Comparison of ENCODE assay signal across 27 mouse cellular contexts in the genomic region with DNA sequence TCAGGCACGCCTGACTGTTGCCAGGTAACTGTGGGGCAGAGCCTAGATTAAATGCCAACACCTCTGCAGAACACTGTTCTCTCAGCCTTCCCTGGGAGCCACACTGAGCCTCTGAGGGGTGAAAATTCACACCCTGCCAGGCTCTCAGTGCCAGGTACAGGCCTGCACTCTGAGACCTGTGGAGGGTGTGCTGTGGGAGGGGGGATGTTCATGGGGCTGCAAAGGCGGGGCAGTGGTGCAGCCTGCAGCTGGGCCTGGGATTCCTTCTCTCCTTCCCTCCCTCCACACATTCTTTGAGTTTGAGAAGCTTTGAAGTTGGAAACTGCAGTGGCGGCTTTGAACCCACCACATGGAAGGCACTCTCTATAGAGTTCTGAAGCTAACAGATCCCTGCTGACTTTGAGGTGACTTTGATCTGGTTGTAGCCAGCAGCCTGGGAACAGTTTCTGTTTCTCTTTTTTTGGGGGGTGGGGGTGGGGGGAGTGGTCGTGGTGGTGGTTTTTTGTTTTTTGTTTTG. TPM values are rescaled to one million over a fixed set of nuclear protein-coding genes. Genes with fewer than 3 reads are reported as not detected.
DNase-seq lines count a peak whose midpoint lies in the region; ATAC-seq and TF ChIP-seq lines count a peak whose summit lies in the region.
"Had no signal": no experiment of that assay in that cellular context is flagged by ENCODE, and none has a peak within 500 bp of the region (broad histone marks: within the 10 kb centered on the region; RNA-seq: fewer than 3 reads in every experiment).

No protein-coding gene starts in this region.

- TF ChIP-seq CTCF in intestine, postnatal 0 days (IDR thresholded peaks at IDR 0.05; ENCODE audit: low read depth) = no peak

- no peaks in the 10 kb centered on the region for H3K27me3 ChIP-seq in intestine, embryonic 15.5 days (replicated peaks)
- H3K27me3 ChIP-seq in intestine, postnatal 0 days (replicated peaks; ENCODE audit: control insufficient read depth, insufficient read depth, low read length) = no peaks in the 10 kb centered on the region
- H3K27me3 ChIP-seq in liver, embryonic 13.5 days = no peaks in the 10 kb centered on the region
- H3K27me3 ChIP-seq: embryonic facial prominence, embryonic 15.5 days had no signal

- H3K27ac ChIP-seq in intestine, embryonic 15.5 days = peak overlapping the region; percentile 22; the same call in 1 of the 2 replicates
- no peak overlapping the region for H3K27ac ChIP-seq in intestine, postnatal 0 days (ENCODE audit: low read depth, low read length)
- peak overlapping the region; percentile 81 for H3K27ac ChIP-seq in liver, embryonic 13.5 days
- H3K27ac ChIP-seq: embryonic facial prominence, embryonic 15.5 days; hindbrain, embryonic 15.5 days; kidney, postnatal 0 days had no signal

- H3K4me1 ChIP-seq in intestine, embryonic 15.5 days (replicated peaks) = peaks cover 33% of the 10 kb centered on the region
- H3K4me1 ChIP-seq in intestine, postnatal 0 days (replicated peaks; ENCODE audit: control insufficient read depth, insufficient read depth, low read length) = 0 out of 2 replicates have a peak, but pooled peaks cover 3% of the 10 kb centered on the region
- peaks cover 92% of the 10 kb centered on the region for H3K4me1 ChIP-seq in liver, embryonic 13.5 days (replicated peaks)
- H3K4me1 ChIP-seq: hindbrain, embryonic 15.5 days had no signal

- no peak overlapping the region for H3K4me3 ChIP-seq in intestine, embryonic 15.5 days (replicated peaks)
- H3K4me3 ChIP-seq in intestine, postnatal 0 days (ENCODE audit: low read depth, low read length) = no peak overlapping the region
- no peak overlapping the region for H3K4me3 ChIP-seq in liver, embryonic 13.5 days (replicated peaks)
- H3K4me3 ChIP-seq: embryonic facial prominence, embryonic 15.5 days; gastrocnemius, adult 2 months; hindbrain, embryonic 15.5 days had no signal

- H3K4me2 ChIP-seq in intestine, embryonic 15.5 days (replicated peaks) = no peak overlapping the region
- H3K4me2 ChIP-seq in intestine, postnatal 0 days (replicated peaks; ENCODE audit: low read depth) = no peak overlapping the region
- H3K4me2 ChIP-seq in liver, embryonic 13.5 days = no peak overlapping the region
- H3K4me2 ChIP-seq: embryonic facial prominence, embryonic 15.5 days; heart, embryonic 11.5 days; hindbrain, embryonic 15.5 days had no signal

- H3K36me3 ChIP-seq in intestine, embryonic 15.5 days = no peaks in the 10 kb centered on the region
- no peaks in the 10 kb centered on the region for H3K36me3 ChIP-seq in intestine, postnatal 0 days (ENCODE audit: control insufficient read depth, insufficient read depth)
- peaks cover 17% of the 10 kb centered on the region for H3K36me3 ChIP-seq in liver, embryonic 13.5 days
- H3K36me3 ChIP-seq: embryonic facial prominence, embryonic 15.5 days; hindbrain, embryonic 15.5 days had no signal

- H3K9me3 ChIP-seq in intestine, embryonic 15.5 days = no peaks in the 10 kb centered on the region
- H3K9me3 ChIP-seq in intestine, postnatal 0 days (ENCODE audit: control insufficient read depth) = no peaks in the 10 kb centered on the region
- H3K9me3 ChIP-seq in liver, embryonic 13.5 days (replicated peaks) = no peaks in the 10 kb centered on the region
- H3K9me3 ChIP-seq: embryonic facial prominence, embryonic 15.5 days; hindbrain, embryonic 15.5 days had no signal

- no peak for ATAC-seq in intestine, embryonic 15.5 days
- no peak for ATAC-seq in intestine, postnatal 0 days
- ATAC-seq in CD4-positive, CD25-positive, alpha-beta regulatory T cell, adult 4 months = peak; percentile 20
- no peak for ATAC-seq in liver, embryonic 13.5 days (ENCODE audit: low read depth)
- ATAC-seq: activated CD4-positive, CD25-positive, alpha-beta regulatory T cell, adult 4 months; forebrain, postnatal 0 days; intestine, embryonic 16.5 days had no signal

- no peak for DNase-seq in liver, embryonic 13.5 days
- peak; percentile 48 for DNase-seq in thymus, postnatal 14 days
- no peak for DNase-seq in adrenal gland, adult 18-20 months (ENCODE audit: low spot score in 2 of 2)
- no peak for DNase-seq in urinary bladder, postnatal 10 days (ENCODE audit: low spot score)
- DNase-seq: adrenal gland, postnatal 14 days; cerebellum, adult 11 months; cerebellum, postnatal 14 days; forebrain, postnatal 0 days; gastrocnemius, adult 2 months; heart, postnatal 36 days; layer of hippocampus, postnatal 36 days; lung, postnatal 14 days; midbrain, embryonic 14.5 days; right cerebral cortex, postnatal 14 days; spleen, adult 18-20 months had no signal

- 67% methylated on average over 4 of the region's 4 CpGs for WGBS in intestine, embryonic 15.5 days
- 74% methylated on average over 4 of the region's 4 CpGs for WGBS in intestine, postnatal 0 days
- WGBS in liver, embryonic 13.5 days (ENCODE audit: insufficient replicate concordance) = 74% methylated on average over 4 of the region's 4 CpGs

- H3K9ac ChIP-seq in intestine, embryonic 15.5 days = no peak overlapping the region
- H3K9ac ChIP-seq in intestine, postnatal 0 days (ENCODE audit: low read depth, low read length) = no peak overlapping the region
- H3K9ac ChIP-seq in liver, embryonic 13.5 days = peak overlapping the region; percentile 19; the same call in 1 of the 2 replicates
- H3K9ac ChIP-seq: embryonic facial prominence, embryonic 15.5 days; forebrain, postnatal 0 days; hindbrain, embryonic 15.5 days had no signal

RNA-seq across cellular contexts. Expression of a gene that starts 3.4 kb away (rescaled TPM):
- 1.1 and 1.2 TPM in 2 replicates for polyA plus RNA-seq in intestine, embryonic 15.5 days (2015; fragmentation: Nextera tagmentation; extraction: Ambion mirVana)
- not detected in 2 replicates for polyA plus RNA-seq in intestine, postnatal 0 days (2015; fragmentation: Nextera tagmentation; extraction: Ambion mirVana)
- 1 to 10 TPM in 1 of 2 experiments, not detected in 1; 1.0 TPM for polyA plus RNA-seq in CD4-positive, CD25-positive, alpha-beta regulatory T cell, adult 4 months (2017; shearing (Covaris generic))
- polyA plus RNA-seq in liver, embryonic 13.5 days (2015; fragmentation: Nextera tagmentation; extraction: Ambion mirVana) = 78.8 and 85.7 TPM in 2 replicates
- total RNA-seq in adrenal gland, adult 18-20 months (2021) = not detected
- total RNA-seq: forebrain, postnatal 0 days; gastrocnemius, adult 2 months; heart, postnatal 36 days; left cerebral cortex, postnatal 36 days; liver, adult 2 months had no signal
- polyA plus RNA-seq: forebrain, postnatal 0 days; gonadal fat pad, adult 2 months; hindbrain, embryonic 15.5 days; kidney, postnatal 0 days; liver, adult 2 months; midbrain, embryonic 14.5 days had no signal

RNA-seq across cellular contexts. Expression of a gene that starts 12.1 kb away (rescaled TPM):
- polyA plus RNA-seq in intestine, embryonic 15.5 days (2015; fragmentation: Nextera tagmentation; extraction: Ambion mirVana) = 28.3 and 34.7 TPM in 2 replicates
- 23.8 and 26.3 TPM in 2 replicates for polyA plus RNA-seq in intestine, postnatal 0 days (2015; fragmentation: Nextera tagmentation; extraction: Ambion mirVana)
- 100 to 1,000 TPM in 1 of 2 experiments, 10 to 100 TPM in 1; 85.5 to 146 TPM for polyA plus RNA-seq in CD4-positive, CD25-positive, alpha-beta regulatory T cell, adult 4 months (2017; shearing (Covaris generic))
- polyA plus RNA-seq in liver, embryonic 13.5 days (2015; fragmentation: Nextera tagmentation; extraction: Ambion mirVana) = 53.0 and 53.7 TPM in 2 replicates
- total RNA-seq in adrenal gland, adult 18-20 months (2021) = 10 to 100 TPM; 24.1 to 27.0 TPM

RNA-seq across cellular contexts. Expression of a gene that starts 12.2 kb away (rescaled TPM):
- polyA plus RNA-seq in intestine, embryonic 15.5 days (2015; fragmentation: Nextera tagmentation; extraction: Ambion mirVana) = 6.6 and 7.7 TPM in 2 replicates
- 18.2 TPM in 2 replicates for polyA plus RNA-seq in intestine, postnatal 0 days (2015; fragmentation: Nextera tagmentation; extraction: Ambion mirVana)
- polyA plus RNA-seq in CD4-positive, CD25-positive, alpha-beta regulatory T cell, adult 4 months (2017; shearing (Covaris generic)) = 10 to 100 TPM; 35.1 to 41.6 TPM
- 16.0 and 16.2 TPM in 2 replicates for polyA plus RNA-seq in liver, embryonic 13.5 days (2015; fragmentation: Nextera tagmentation; extraction: Ambion mirVana)
- 1 to 10 TPM; 3.2 to 4.3 TPM for total RNA-seq in adrenal gland, adult 18-20 months (2021)

RNA-seq across cellular contexts. Expression of a gene that starts 15.4 kb away (rescaled TPM):
- 0.26 and 0.38 TPM in 2 replicates for polyA plus RNA-seq in intestine, embryonic 15.5 days (2015; fragmentation: Nextera tagmentation; extraction: Ambion mirVana)
- 0.29 and 0.37 TPM in 2 replicates for polyA plus RNA-seq in intestine, postnatal 0 days (2015; fragmentation: Nextera tagmentation; extraction: Ambion mirVana)
- 1 to 10 TPM; 1.0 to 3.2 TPM for polyA plus RNA-seq in CD4-positive, CD25-positive, alpha-beta regulatory T cell, adult 4 months (2017; shearing (Covaris generic))
- polyA plus RNA-seq in liver, embryonic 13.5 days (2015; fragmentation: Nextera tagmentation; extraction: Ambion mirVana) = 0.30 TPM in 1 of 2 replicates, not detected in the other
- total RNA-seq in adrenal gland, adult 18-20 months (2021) = under 1 TPM in 1 of 2 experiments, not detected in 1; 0.80 TPM

RNA-seq across cellular contexts. Expression of a gene that starts 15.4 kb away (rescaled TPM):
- polyA plus RNA-seq in intestine, embryonic 15.5 days (2015; fragmentation: Nextera tagmentation; extraction: Ambion mirVana) = 135 and 151 TPM in 2 replicates
- 116 and 129 TPM in 2 replicates for polyA plus RNA-seq in intestine, postnatal 0 days (2015; fragmentation: Nextera tagmentation; extraction: Ambion mirVana)
- 100 to 1,000 TPM; 110 to 153 TPM for polyA plus RNA-seq in CD4-positive, CD25-positive, alpha-beta regulatory T cell, adult 4 months (2017; shearing (Covaris generic))
- polyA plus RNA-seq in liver, embryonic 13.5 days (2015; fragmentation: Nextera tagmentation; extraction: Ambion mirVana) = 50.5 and 55.3 TPM in 2 replicates
- total RNA-seq in adrenal gland, adult 18-20 months (2021) = 100 to 1,000 TPM in 1 of 2 experiments, 10 to 100 TPM in 1; 65.4 to 101 TPM

Comparison
In these comparisons a context has a peak if more than half of its experiments do, and no peak if none do; other contexts are left out.
1. RNA of a gene that starts 3.4 kb away (polyA plus RNA-seq): 78.8 to 85.7 TPM in liver, embryonic 13.5 days; 1.1 to 1.2 TPM in intestine, embryonic 15.5 days, 1.0 TPM in CD4-positive, CD25-positive, alpha-beta regulatory T cell, adult 4 months and not detected in intestine, postnatal 0 days; every median in the first group is over 10 times any median in the second.